Mouse (Mus musculus) intestine, embryonic 15.5 days (tissue): ENCODE results near the gene Spx. TPM values are rescaled to one million over a fixed set of nuclear protein-coding genes. Genes with fewer than 3 reads are reported as not detected.
A peak's percentile ranks its signal among the peaks of the same experiment; 100 is the strongest.

Experiments
- ATAC-seq: fragments of 200-750 bp; cut with Nextera tagmentation; 2 replicates; pipeline ENCODE4 v1.8.0; 2017; ENCODE audit warnings: moderate TSS enrichment, moderate library complexity
- H3K27ac ChIP-seq: fragments of 300-500 bp; sonication (generic); 2 replicates; pipeline ENCODE4 v1.5.1; 2015; ENCODE audit warnings: mild to moderate bottlenecking, inconsistent platforms
- H3K27me3 ChIP-seq: fragments of 300-500 bp; sonication (generic); replicated peaks from 2 replicates; pipeline ENCODE4 v1.6.1; 2015; ENCODE audit warnings: inconsistent platforms
- H3K36me3 ChIP-seq: fragments of 300-500 bp; sonication (generic); 2 replicates; pipeline ENCODE4 v1.6.1; 2015; ENCODE audit warnings: inconsistent platforms
- H3K4me1 ChIP-seq: fragments of 300-500 bp; sonication (generic); replicated peaks from 2 replicates; pipeline ENCODE4 v1.6.1; 2015; ENCODE audit warnings: inconsistent platforms
- H3K4me2 ChIP-seq: fragments of 300-500 bp; sonication (generic); replicated peaks from 2 replicates; pipeline ENCODE4 v1.6.1; 2015; ENCODE audit warnings: mild to moderate bottlenecking, inconsistent platforms
- H3K4me3 ChIP-seq: fragments of 300-500 bp; sonication (generic); replicated peaks from 2 replicates; pipeline ENCODE4 v1.5.1; 2015; ENCODE audit warnings: inconsistent platforms
- H3K9ac ChIP-seq: fragments of 300-500 bp; sonication (generic); 2 replicates; pipeline ENCODE4 v1.6.1; 2015; ENCODE audit warnings: inconsistent platforms
- H3K9me3 ChIP-seq: fragments of 300-500 bp; sonication (generic); 2 replicates; pipeline ENCODE4 v1.6.1; 2016; ENCODE audit warnings: inconsistent platforms
- WGBS: fragments of 180-500 bp; shearing (Covaris S2); methylation state at CpG from one replicate; pipeline ENCODE4 v1.1.7; 2015; 5-methylcytosine and 5-hydroxymethylcytosine counted together
- polyA plus RNA-seq: library from polyadenylated mRNA; unstranded; fragments of >200 nt; fragmentation: Nextera tagmentation; extraction: Ambion mirVana; gene quantifications from 2 replicates; pipeline ENCODE4 v1.2.1, GENCODE M21; 2015

The Spx gene
- polyA plus RNA-seq, 1 experiment from 2014 or later: 0.25 TPM

DNA sequence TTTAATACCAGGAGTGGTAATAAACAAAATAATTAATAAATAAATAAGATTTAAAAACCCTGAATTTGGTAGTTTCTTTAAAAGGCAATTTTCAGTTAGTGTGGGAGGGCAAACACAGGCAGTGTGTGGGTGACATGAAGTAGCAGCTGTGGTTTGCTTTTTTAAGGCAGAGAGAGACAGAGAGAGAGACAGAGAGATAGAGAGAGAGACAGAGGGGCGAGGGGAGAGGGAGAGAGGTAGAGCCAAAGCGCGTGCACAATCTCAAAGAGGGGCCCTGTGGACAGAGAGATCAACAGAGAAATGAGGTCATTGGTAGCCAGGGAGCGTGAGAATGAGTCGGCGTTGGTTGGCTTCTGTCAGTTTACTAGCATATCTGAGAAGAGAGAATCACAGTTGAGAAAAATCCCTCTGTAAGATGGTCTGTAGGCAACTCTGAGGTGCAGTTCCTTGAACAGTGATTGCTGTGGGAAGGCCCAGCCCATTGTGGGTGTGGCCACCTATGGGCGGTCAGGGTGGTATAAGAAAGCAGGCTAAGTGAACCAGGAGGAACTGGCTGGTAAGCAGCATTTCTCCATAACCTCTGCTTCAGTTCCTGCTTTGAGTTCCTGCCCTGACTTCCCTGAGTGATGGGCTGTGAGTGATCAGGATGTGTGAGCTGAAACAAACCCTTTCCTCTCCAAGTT, 42.2 kb downstream of the Spx start:
- no peaks in the 10 kb centered on the region for H3K27me3 ChIP-seq
- no peak overlapping the region for H3K4me2 ChIP-seq
- 55% methylated on average over 7 of the region's 7 CpGs for WGBS
- no peak overlapping the region for H3K4me3 ChIP-seq
- no peak overlapping the region for H3K9ac ChIP-seq
- no peaks in the 10 kb centered on the region for H3K4me1 ChIP-seq
- ATAC-seq: peak; percentile 83
- no peaks in the 10 kb centered on the region for H3K9me3 ChIP-seq
- H3K36me3 ChIP-seq: no peaks in the 10 kb centered on the region
- H3K27ac ChIP-seq: no peak overlapping the region

DNA sequence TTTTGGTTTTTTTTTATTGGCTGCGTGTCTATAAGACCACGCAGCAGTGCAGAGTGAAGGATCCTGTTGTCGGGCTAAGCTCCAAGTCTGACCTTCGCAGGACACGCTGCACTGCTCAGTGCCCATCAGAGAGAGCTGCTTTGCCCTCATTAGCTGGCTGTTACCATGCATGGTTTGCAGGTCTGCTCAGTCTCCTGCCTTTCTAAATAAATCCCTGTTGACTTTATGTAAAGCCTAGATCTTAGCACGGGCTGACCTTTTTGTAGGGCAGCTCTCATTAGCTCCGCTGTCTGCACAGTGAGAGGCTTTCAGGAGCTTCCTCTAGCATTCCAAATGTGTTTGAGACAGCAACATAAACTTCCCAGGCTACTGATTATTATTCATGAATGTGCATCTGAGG, 44.8 kb downstream of the Spx start:
- no peaks in the 10 kb centered on the region for H3K36me3 ChIP-seq
- no peaks in the 10 kb centered on the region for H3K4me1 ChIP-seq
- no peak overlapping the region for H3K4me3 ChIP-seq
- no peak for ATAC-seq
- 33% methylated on average over 7 of the region's 7 CpGs for whole genome bisulfite sequencing
- no peaks in the 10 kb centered on the region for H3K27me3 ChIP-seq
- H3K27ac ChIP-seq: no peak overlapping the region
- H3K4me2 ChIP-seq: no peak overlapping the region
- H3K9ac ChIP-seq: no peak overlapping the region
- H3K9me3 ChIP-seq: no peaks in the 10 kb centered on the region

DNA sequence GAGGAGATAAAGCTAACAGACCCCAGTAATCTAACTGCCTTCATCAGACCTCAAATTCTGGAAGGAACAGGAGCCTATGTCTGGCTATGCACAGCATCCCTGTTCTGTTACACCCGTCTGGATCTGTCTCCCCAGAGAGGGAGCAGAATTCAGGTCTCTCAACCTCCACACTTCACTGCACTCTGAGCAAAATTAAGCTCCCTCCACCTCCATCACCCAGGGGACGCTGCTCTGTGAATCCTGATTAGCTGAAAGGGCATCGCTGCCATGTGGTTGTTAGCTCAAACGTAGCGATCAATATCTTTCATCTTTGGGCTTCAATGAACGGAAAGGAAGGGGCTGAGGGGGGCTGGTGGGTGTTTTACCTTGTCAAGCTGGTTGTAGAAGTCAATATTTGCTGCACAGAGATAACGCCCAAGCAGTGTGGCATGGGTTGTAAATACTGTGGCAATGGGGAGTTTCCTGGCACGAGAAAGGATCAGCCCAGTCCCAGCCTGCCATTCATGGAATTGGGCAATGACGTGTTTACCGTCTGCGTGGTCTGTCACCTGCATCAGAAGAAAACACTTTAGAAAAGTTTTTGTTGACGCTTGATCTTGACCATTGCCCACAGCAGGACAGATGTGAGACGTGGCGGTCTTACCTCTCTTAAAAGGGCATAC, 45.9 kb downstream of the Spx start:
- Histone ChIP-seq H3K4me2 (no peak overlapping the region), H3K4me1 (no peaks in the 10 kb centered on the region), H3K27me3 (no peaks in the 10 kb centered on the region), H3K9me3 (no peaks in the 10 kb centered on the region), H3K36me3 (no peaks in the 10 kb centered on the region), H3K4me3 (no peak overlapping the region), H3K27ac (no peak overlapping the region), H3K9ac (no peak overlapping the region)
- 0 out of 2 replicates have a peak, but pooled peaks have one; percentile 45 for ATAC-seq
- WGBS: 57% methylated on average over 14 of the region's 14 CpGs

DNA sequence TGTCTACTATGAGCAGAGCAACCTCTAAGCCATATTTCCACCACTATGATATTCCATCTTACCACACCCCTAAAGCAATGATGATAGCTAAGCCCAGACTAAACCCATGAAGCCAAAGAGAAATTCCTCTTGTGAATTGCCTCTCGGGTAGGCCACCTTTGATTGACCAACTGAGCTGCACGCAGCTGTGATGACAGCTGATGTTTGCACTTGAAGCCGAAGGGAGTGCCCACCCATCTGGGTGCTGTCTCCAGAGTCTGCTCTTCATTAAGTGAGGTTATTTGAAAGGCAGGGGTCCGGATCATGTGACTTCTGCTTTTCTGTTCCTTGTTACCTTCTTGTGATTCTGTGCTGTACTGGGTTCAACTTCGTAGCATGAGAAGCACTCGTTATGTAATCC, 49.0 kb downstream of the Spx start:
- H3K4me2 ChIP-seq: no peak overlapping the region
- no peak overlapping the region for H3K27ac ChIP-seq
- H3K4me1 ChIP-seq: no peaks in the 10 kb centered on the region
- no peak overlapping the region for H3K9ac ChIP-seq
- no peaks in the 10 kb centered on the region for H3K9me3 ChIP-seq
- no peaks in the 10 kb centered on the region for H3K36me3 ChIP-seq
- no peaks in the 10 kb centered on the region for H3K27me3 ChIP-seq
- 72% methylated on average over 6 of the region's 6 CpGs for WGBS
- no peak overlapping the region for H3K4me3 ChIP-seq
- no peak for ATAC-seq

Other genes with a start within 250 kb of the Spx start
- not detected in 2 replicates for gene Slco1a6, start 204.9 kb upstream of the Spx start, polyA plus RNA-seq
- 54.1 and 76.2 TPM in 2 replicates for gene Iapp, start 115.0 kb upstream of the Spx start, polyA plus RNA-seq
- gene Slco1a5, start 90.5 kb upstream of the Spx start, polyA plus RNA-seq: not detected in 2 replicates
- 14.1 and 15.8 TPM in 2 replicates for gene Pyroxd1, start 67.8 kb upstream of the Spx start, polyA plus RNA-seq
- 17.5 and 23.2 TPM in 2 replicates for gene Recql, start 26.4 kb upstream of the Spx start, polyA plus RNA-seq
- 67.4 and 81.8 TPM in 2 replicates for gene Golt1b, start 26.2 kb upstream of the Spx start, polyA plus RNA-seq
- gene Gys2, start 59.7 kb downstream of the Spx start, polyA plus RNA-seq: 0.97 and 1.4 TPM in 2 replicates
- 93.1 and 100 TPM in 2 replicates for gene Ldhb, start 94.5 kb downstream of the Spx start, polyA plus RNA-seq
- gene Kcnj8, start 158.2 kb downstream of the Spx start, polyA plus RNA-seq: 37.2 and 40.6 TPM in 2 replicates